Comparison of ENCODE assay signal across 27 mouse cellular contexts in the genomic region with DNA sequence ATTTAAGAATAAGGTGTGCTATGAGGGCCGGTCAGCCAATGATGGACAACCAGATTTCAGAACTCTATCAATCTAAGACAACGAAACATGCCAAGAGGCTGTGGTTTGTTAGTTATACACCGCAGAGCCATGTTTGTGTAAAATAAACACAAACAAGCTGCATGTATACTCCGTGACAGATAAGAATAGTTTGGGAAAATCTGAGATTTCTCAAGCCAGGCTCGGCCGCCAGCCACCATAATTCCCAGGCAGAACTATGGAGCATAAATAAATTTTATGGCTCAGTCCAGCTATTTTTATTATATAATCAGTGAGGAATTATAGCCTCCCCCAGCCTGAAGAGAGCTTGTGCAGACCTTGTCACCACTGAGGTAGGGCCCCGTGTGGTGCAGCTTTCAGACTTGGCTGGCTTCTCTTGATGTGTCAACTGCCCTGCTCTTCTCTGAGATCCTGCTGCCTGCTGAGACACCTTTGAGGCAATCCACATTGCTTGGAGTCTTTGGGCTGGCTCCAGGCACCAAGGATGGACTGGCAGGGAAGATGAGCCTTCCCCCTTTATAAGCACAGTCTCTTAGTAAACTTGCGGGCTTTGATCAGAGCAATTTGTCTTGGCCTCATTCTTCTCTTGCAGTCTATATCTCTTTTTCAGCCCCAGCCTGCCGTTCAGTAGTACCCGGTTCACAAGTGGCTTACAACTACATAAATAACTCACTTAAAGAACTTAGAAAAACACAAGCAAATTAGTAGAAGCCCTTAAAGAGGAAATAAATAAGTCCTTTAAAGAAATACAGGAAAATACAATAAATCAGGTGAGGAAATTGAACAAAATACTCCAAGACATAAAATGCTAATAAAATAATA.
DNase-seq lines count a peak whose midpoint lies in the region; ATAC-seq and TF ChIP-seq lines count a peak whose summit lies in the region.
"Had no signal": no experiment of that assay in that cellular context is flagged by ENCODE, and none has a peak within 500 bp of the region (broad histone marks: within the 10 kb centered on the region; RNA-seq: fewer than 3 reads in every experiment).

No protein-coding gene starts in this region.

- no peak for TF ChIP-seq CTCF in cerebellum, adult 2 months (IDR thresholded peaks at IDR 0.05; ENCODE audit: borderline replicate concordance, insufficient read depth, low read depth, low read length)
- TF ChIP-seq CTCF in layer of hippocampus, adult 2 months (conservative IDR thresholded peaks at IDR 0.05): no peak

- no peaks in the 10 kb centered on the region for H3K9me3 ChIP-seq in kidney, embryonic 16.5 days (ENCODE audit: low read length)
- H3K9me3 ChIP-seq: embryonic facial prominence, embryonic 12.5 days; forebrain, embryonic 15.5 days; liver, embryonic 12.5 days; midbrain, embryonic 13.5 days; neural tube, embryonic 13.5 days; stomach, embryonic 15.5 days had no signal

- no peak overlapping the region for H3K4me2 ChIP-seq in kidney, embryonic 16.5 days (replicated peaks; ENCODE audit: low read depth, low read length)
- H3K4me2 ChIP-seq: embryonic facial prominence, embryonic 12.5 days; forebrain, embryonic 15.5 days; liver, embryonic 12.5 days; midbrain, embryonic 13.5 days; neural tube, embryonic 13.5 days; stomach, embryonic 15.5 days had no signal

- TF ChIP-seq POLR2A in cerebellum, adult 2 months (IDR thresholded peaks at IDR 0.05; ENCODE audit: borderline replicate concordance, insufficient read depth, low read length): no peak

- intact Hi-C loops in gastrocnemius, postnatal 14 days (cut with DNase I; ENCODE audit: low total_unique reads): no loop called here

- DNase-seq in kidney, postnatal 10 days: no peak
- DNase-seq in cerebellum, adult 11 months: peak; percentile 62
- peak; percentile 66 to 84 for DNase-seq in cerebellum, adult 2 months
- DNase-seq in cerebellum, postnatal 14 days: peak; percentile 28 to 55
- DNase-seq in layer of hippocampus, adult 2 months (ENCODE audit: low spot score in 2 of 2): no peak
- no peak for DNase-seq in gastrocnemius, postnatal 14 days
- DNase-seq in ovary, postnatal 36 days (ENCODE audit: low spot score): no peak
- DNase-seq: adrenal gland, adult 2 months; adrenal gland, postnatal 36 days; B cell, adult 2 months; embryo, embryonic 11 days; gastrocnemius, adult 2 months; left cerebral cortex, postnatal 4 days; liver, postnatal 0 days; lung, postnatal 4 days; retina, postnatal 1 day; right cerebral cortex, postnatal 25 days had no signal

- H3K27me3 ChIP-seq in kidney, embryonic 16.5 days (ENCODE audit: insufficient read depth, low read length): no peaks in the 10 kb centered on the region
- H3K27me3 ChIP-seq in cerebellum, adult 2 months (ENCODE audit: control insufficient read depth, insufficient read depth, low read length): no peaks in the 10 kb centered on the region
- H3K27me3 ChIP-seq: embryonic facial prominence, embryonic 12.5 days; forebrain, embryonic 15.5 days; liver, embryonic 12.5 days; midbrain, embryonic 13.5 days; neural tube, embryonic 13.5 days; stomach, embryonic 15.5 days had no signal

- no peaks in the 10 kb centered on the region for H3K4me1 ChIP-seq in kidney, embryonic 16.5 days (ENCODE audit: insufficient read depth, low read length)
- H3K4me1 ChIP-seq in cerebellum, adult 2 months (ENCODE audit: control insufficient read depth, insufficient read depth, low read length): no peaks in the 10 kb centered on the region; the same call in 1 of the 2 replicates
- H3K4me1 ChIP-seq: embryonic facial prominence, embryonic 12.5 days; forebrain, embryonic 15.5 days; liver, embryonic 12.5 days; midbrain, embryonic 13.5 days; neural tube, embryonic 13.5 days; stomach, embryonic 15.5 days had no signal

- no peak overlapping the region for H3K27ac ChIP-seq in kidney, embryonic 16.5 days (ENCODE audit: low read length)
- peak overlapping the region; percentile 83; the same call in 1 of the 2 replicates for H3K27ac ChIP-seq in cerebellum, adult 2 months (ENCODE audit: insufficient read depth, low read length)
- H3K27ac ChIP-seq in layer of hippocampus, adult 2 months: no peak overlapping the region
- H3K27ac ChIP-seq: embryonic facial prominence, embryonic 12.5 days; forebrain, embryonic 15.5 days; gastrocnemius, adult 2 months; liver, embryonic 12.5 days; midbrain, embryonic 13.5 days; neural tube, embryonic 13.5 days; stomach, embryonic 15.5 days had no signal

- no peak overlapping the region for H3K9ac ChIP-seq in kidney, embryonic 16.5 days (replicated peaks; ENCODE audit: low read length)
- H3K9ac ChIP-seq: embryonic facial prominence, embryonic 12.5 days; forebrain, embryonic 15.5 days; liver, embryonic 12.5 days; liver, postnatal 0 days; midbrain, embryonic 13.5 days; neural tube, embryonic 13.5 days; stomach, embryonic 15.5 days had no signal

- peak; percentile 81; the same call in 1 of the 2 replicates for ATAC-seq in kidney, embryonic 16.5 days (ENCODE audit: low FRiP score, low TSS enrichment)
- ATAC-seq: activated CD4-positive, CD25-positive, alpha-beta regulatory T cell, adult 4 months; forebrain, embryonic 15.5 days; hindbrain, embryonic 16.5 days; liver, embryonic 12.5 days; liver, postnatal 0 days; lung, postnatal 0 days; midbrain, embryonic 13.5 days had no signal

- H3K4me3 ChIP-seq in kidney, embryonic 16.5 days (ENCODE audit: low read length): no peak overlapping the region
- no peak overlapping the region for H3K4me3 ChIP-seq in cerebellum, adult 2 months (replicated peaks; ENCODE audit: insufficient read depth, low read depth, low read length)
- H3K4me3 ChIP-seq in layer of hippocampus, adult 2 months: no peak overlapping the region
- H3K4me3 ChIP-seq: embryonic facial prominence, embryonic 12.5 days; forebrain, embryonic 15.5 days; gastrocnemius, adult 2 months; liver, embryonic 12.5 days; midbrain, embryonic 13.5 days; neural tube, embryonic 13.5 days; stomach, embryonic 15.5 days had no signal

- WGBS in kidney, embryonic 16.5 days: 56% methylated on average over 10 of the region's 10 CpGs
- WGBS in cerebellum, adult 2 months: 28% methylated on average over 10 of the region's 10 CpGs

- no peaks in the 10 kb centered on the region for H3K36me3 ChIP-seq in kidney, embryonic 16.5 days (ENCODE audit: insufficient read depth, low read length)
- H3K36me3 ChIP-seq: embryonic facial prominence, embryonic 12.5 days; forebrain, embryonic 15.5 days; liver, embryonic 12.5 days; midbrain, embryonic 13.5 days; neural tube, embryonic 13.5 days; stomach, embryonic 15.5 days had no signal

Comparison
In these comparisons a context has a peak if more than half of its experiments do, and no peak if none do; other contexts are left out.
1. DNase-seq: peak in cerebellum, adult 11 months (single experiment), cerebellum, adult 2 months (2 of 2) and cerebellum, postnatal 14 days (2 of 2); none in kidney, postnatal 10 days (single experiment), layer of hippocampus, adult 2 months (0 of 2), gastrocnemius, postnatal 14 days (single experiment) and ovary, postnatal 36 days (single experiment).